Mouse (Mus musculus): Measurements from ENCODE around the gene Gm21858. TPM values are rescaled to one million over a fixed set of nuclear protein-coding genes. Genes with fewer than 3 reads are reported as not detected.
"Not testable (repeated sequence)": the region's sequence is repeated elsewhere in the genome, so short reads cannot be mapped to it uniquely, and the experiment has no call there.

Gene Gm21858
- not detected for total RNA-seq (2021)

DNA sequence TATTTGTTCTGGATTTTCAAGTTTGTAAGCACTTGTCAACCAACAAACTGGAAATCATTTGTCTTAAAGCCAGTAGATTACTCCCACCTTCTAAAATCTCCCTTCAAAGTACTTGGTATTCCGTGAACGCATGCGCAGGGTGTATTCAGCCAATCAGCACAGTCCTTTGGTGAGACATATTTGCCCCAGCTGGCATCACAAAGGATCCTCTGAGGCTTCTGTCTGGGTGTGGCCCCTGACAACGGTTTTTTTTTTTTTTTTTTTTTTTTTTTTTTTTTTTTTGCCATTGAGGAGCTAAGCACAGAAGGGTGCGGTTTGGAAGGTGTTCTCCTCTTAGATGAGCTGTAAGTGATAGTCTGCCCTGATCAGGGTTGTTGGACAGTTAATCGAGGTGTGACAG, at the start of gene Gm21858:
Gene Gm21858, plus strand, starts transcription at position 301 of the 400 bp plus-strand sequence.
- DNase-seq: not testable (repeated sequence)

All from heart, postnatal 4 days (tissue).